Mouse (Mus musculus) hindbrain, postnatal 0 days (tissue): ENCODE measurements around the gene Card19. TPM values are rescaled to one million over a fixed set of nuclear protein-coding genes. Genes with fewer than 3 reads are reported as not detected.

Experiments
- ATAC-seq: fragments of 200-750 bp; cut with Nextera tagmentation; 2 replicates; pipeline ENCODE4 v1.8.0; 2017; ENCODE audit warnings: mild to moderate bottlenecking, moderate TSS enrichment, moderate library complexity
- DNase-seq: peaks from one replicate; pipeline ENCODE4 v3.0.0-alpha.2; 2015; ENCODE audit warnings: low spot score
- H3K27ac ChIP-seq: fragments of 300-500 bp; sonication (generic); 2 replicates; pipeline ENCODE4 v1.5.1; 2014; ENCODE audit warnings: mild to moderate bottlenecking
- H3K27me3 ChIP-seq: fragments of 300-500 bp; sonication (generic); 2 replicates; pipeline ENCODE4 v1.6.1; 2014; ENCODE audit warnings: low read length, mixed read lengths; ENCODE audit not compliant: insufficient read depth
- H3K36me3 ChIP-seq: fragments of 300-500 bp; sonication (generic); 2 replicates; pipeline ENCODE4 v1.6.1; 2014; ENCODE audit warnings: low read length, mixed read lengths; ENCODE audit not compliant: insufficient read depth
- H3K4me1 ChIP-seq: fragments of 300-500 bp; sonication (generic); 2 replicates; pipeline ENCODE4 v1.6.1; 2014; ENCODE audit warnings: antibody characterized with exemption, low read length, mixed read lengths; ENCODE audit not compliant: insufficient read depth
- H3K4me2 ChIP-seq: fragments of 300-500 bp; sonication (generic); 2 replicates; pipeline ENCODE4 v1.6.1; 2014; ENCODE audit warnings: low read depth, mild to moderate bottlenecking, low read length, moderate library complexity, mixed read lengths
- H3K4me3 ChIP-seq: fragments of 300-500 bp; sonication (generic); 2 replicates; pipeline ENCODE4 v1.5.1; 2014; ENCODE audit warnings: low read length
- H3K9ac ChIP-seq: fragments of 300-500 bp; sonication (generic); replicated peaks from 2 replicates; pipeline ENCODE4 v1.6.1; 2014; ENCODE audit warnings: mild to moderate bottlenecking, low read length, moderate library complexity, mixed read lengths
- H3K9me3 ChIP-seq: fragments of 300-500 bp; sonication (generic); 2 replicates; pipeline ENCODE4 v1.6.1; 2016; ENCODE audit warnings: low read length, mixed read lengths
- CTCF ChIP-seq: IDR thresholded peaks from 2 replicates; pipeline ENCODE4 v1.5.1; 2016; ENCODE audit warnings: antibody characterized with exemption, control low read depth, low read depth
- WGBS: fragments of 180-500 bp; shearing (Covaris S2); extraction: QIAGEN DNeasy Blood & Tissue Kit; methylation state at CpG from one replicate; pipeline ENCODE4 v1.1.7; 2014; 5-methylcytosine and 5-hydroxymethylcytosine counted together
- polyA plus RNA-seq: library from polyadenylated mRNA; unstranded; fragments of >200 nt; fragmentation: Nextera tagmentation; extraction: Ambion mirVana; gene quantifications from 2 replicates; pipeline ENCODE4 v1.2.1, GENCODE M21; 2015
- total RNA-seq: library from RNA; depleted of rRNA; stranded (reverse); fragments of >200 nt; gene quantifications from 2 replicates; pipeline ENCODE4 v1.2.3, GENCODE M21; 2014

Card19 gene
- total and polyA plus RNA-seq, 2 experiments from 2014 or later: 18.4 to 49.6 TPM

GRCm38 (mm10) chr13:49199891-49200290, 15.9 kb downstream of the Card19 start:
- H3K36me3 ChIP-seq: peaks cover 9% of the 10 kb centered on the region; the same call in 1 of the 2 replicates
- ATAC-seq (no peak), DNase-seq (no peak)
- H3K27me3 ChIP-seq: no peaks in the 10 kb centered on the region
- H3K4me1 ChIP-seq: no peaks in the 10 kb centered on the region
- TF ChIP-seq CTCF: no peak
- H3K27ac ChIP-seq: no peak overlapping the region
- H3K4me2 ChIP-seq: no peak overlapping the region
- H3K9me3 ChIP-seq: no peaks in the 10 kb centered on the region
- 91% methylated on average over 7 of the region's 7 CpGs for WGBS
- no peak overlapping the region for H3K9ac ChIP-seq
- H3K4me3 ChIP-seq: no peak overlapping the region

GRCm38 (mm10) chr13:49198734-49199133, 17.1 kb downstream of the Card19 start:
- no peak overlapping the region for H3K27ac ChIP-seq
- no peak overlapping the region for H3K9ac ChIP-seq
- TF ChIP-seq CTCF: no peak
- DNase-seq (no peak), ATAC-seq (no peak)
- H3K4me1 ChIP-seq: no peaks in the 10 kb centered on the region
- H3K27me3 ChIP-seq: no peaks in the 10 kb centered on the region
- H3K36me3 ChIP-seq: peaks cover 9% of the 10 kb centered on the region; the same call in 1 of the 2 replicates
- H3K9me3 ChIP-seq: no peaks in the 10 kb centered on the region
- no peak overlapping the region for H3K4me3 ChIP-seq
- 93% methylated on average over 9 of the region's 9 CpGs for WGBS
- no peak overlapping the region for H3K4me2 ChIP-seq

GRCm38 (mm10) chr13:49196766-49197165, 19.1 kb downstream of the Card19 start:
- H3K9ac ChIP-seq: no peak overlapping the region
- no peaks in the 10 kb centered on the region for H3K4me1 ChIP-seq
- no peaks in the 10 kb centered on the region for H3K27me3 ChIP-seq
- ATAC-seq (peak; percentile 58), DNase-seq (peak; percentile 60)
- H3K27ac ChIP-seq: no peak overlapping the region
- 49% methylated on average over 6 of the region's 6 CpGs for WGBS
- H3K4me3 ChIP-seq: no peak overlapping the region
- H3K36me3 ChIP-seq: peaks cover 9% of the 10 kb centered on the region; the same call in 1 of the 2 replicates
- H3K4me2 ChIP-seq: no peak overlapping the region
- no peaks in the 10 kb centered on the region for H3K9me3 ChIP-seq
- TF ChIP-seq CTCF: no peak

GRCm38 (mm10) chr13:49196211-49196610, 19.6 kb downstream of the Card19 start:
- Histone ChIP-seq H3K27me3 (no peaks in the 10 kb centered on the region), H3K27ac (no peak overlapping the region), H3K9me3 (no peaks in the 10 kb centered on the region), H3K4me1 (peaks cover 3% of the 10 kb centered on the region; the same call in 1 of the 2 replicates), H3K4me3 (no peak overlapping the region), H3K4me2 (no peak overlapping the region), H3K36me3 (peaks cover 9% of the 10 kb centered on the region; the same call in 1 of the 2 replicates), H3K9ac (no peak overlapping the region)
- DNase-seq (no peak), ATAC-seq (no peak)
- TF ChIP-seq CTCF: no peak
- 79% methylated on average over 5 of the region's 5 CpGs for WGBS

GRCm38 (mm10) chr13:49195651-49196050, 20.2 kb downstream of the Card19 start:
- ATAC-seq (no peak), DNase-seq (no peak)
- no peak overlapping the region for H3K9ac ChIP-seq
- H3K36me3 ChIP-seq: peaks cover 9% of the 10 kb centered on the region; the same call in 1 of the 2 replicates
- H3K4me2 ChIP-seq: no peak overlapping the region
- H3K9me3 ChIP-seq: no peaks in the 10 kb centered on the region
- no peak for TF ChIP-seq CTCF
- WGBS: 95% methylated on average over 7 of the region's 7 CpGs
- no peaks in the 10 kb centered on the region for H3K27me3 ChIP-seq
- no peak overlapping the region for H3K27ac ChIP-seq
- H3K4me3 ChIP-seq: no peak overlapping the region
- peaks cover 5% of the 10 kb centered on the region; the same call in 1 of the 2 replicates for H3K4me1 ChIP-seq

- no peaks in the 10 kb centered on the region for H3K9me3 ChIP-seq
- peaks cover 9% of the 10 kb centered on the region; the same call in 1 of the 2 replicates for H3K36me3 ChIP-seq
- no peak overlapping the region for H3K9ac ChIP-seq
- no peak overlapping the region for H3K4me3 ChIP-seq
- TF ChIP-seq CTCF: no peak
- H3K4me2 ChIP-seq: no peak overlapping the region
- ATAC-seq (no peak), DNase-seq (no peak)
- 95% methylated on average over 13 of the region's 13 CpGs for WGBS
- H3K4me1 ChIP-seq: peaks cover 5% of the 10 kb centered on the region; the same call in 1 of the 2 replicates
- H3K27ac ChIP-seq: no peak overlapping the region
- H3K27me3 ChIP-seq: no peaks in the 10 kb centered on the region
Measured at GRCm38 (mm10) chr13:49194811-49195210, 21.0 kb downstream of the Card19 start.

GRCm38 (mm10) chr13:49193650-49194049, 22.2 kb downstream of the Card19 start:
- TF ChIP-seq CTCF: no peak
- Histone ChIP-seq H3K9ac (no peak overlapping the region), H3K4me2 (no peak overlapping the region), H3K27ac (no peak overlapping the region), H3K27me3 (no peaks in the 10 kb centered on the region), H3K36me3 (peaks cover 9% of the 10 kb centered on the region; the same call in 1 of the 2 replicates), H3K9me3 (no peaks in the 10 kb centered on the region), H3K4me1 (peaks cover 6% of the 10 kb centered on the region), H3K4me3 (no peak overlapping the region)
- no peak for ATAC-seq
- DNase-seq: no peak
- WGBS: 94% methylated on average over 17 of the region's 17 CpGs
